Mouse (Mus musculus): ENCODE measurements around the gene Gla. TPM values are rescaled to one million over a fixed set of nuclear protein-coding genes. Genes with fewer than 3 reads are reported as not detected.

Gene Gla
- polyA plus RNA-seq, 1 experiment from 2014 or later: 3.2 TPM

DNA sequence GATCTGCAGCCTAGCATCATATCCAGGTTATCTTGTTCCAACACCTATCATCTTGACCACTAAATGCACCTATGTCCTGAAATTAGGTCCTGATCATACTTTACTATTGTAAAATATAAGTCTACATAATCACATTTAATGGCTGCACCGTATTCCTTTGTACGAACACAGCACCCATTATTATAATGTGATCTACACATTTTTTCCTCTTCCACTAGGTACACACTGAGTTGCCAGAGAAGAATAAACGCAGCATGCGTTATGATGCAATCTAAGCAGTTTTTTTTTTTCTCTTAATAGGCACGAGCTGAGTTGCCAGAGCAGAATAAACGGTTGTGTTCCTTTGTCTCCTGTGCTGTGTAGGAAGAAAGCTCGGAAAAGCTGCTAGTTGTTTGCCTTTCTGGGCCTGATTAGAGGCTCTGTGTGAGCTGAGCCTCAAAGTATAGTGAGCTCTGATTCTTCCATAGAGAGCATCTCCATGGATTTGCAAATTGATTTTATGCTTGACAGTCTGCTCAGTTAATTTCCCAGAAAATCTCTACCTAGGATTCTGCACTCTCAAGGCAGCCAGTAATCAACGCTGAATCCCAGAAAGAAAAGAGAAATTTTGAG lies 19.4 kb upstream of the Gla start:
- no peaks in the 10 kb centered on the region for H3K4me1 ChIP-seq
- H3K27ac ChIP-seq (replicated peaks): no peak overlapping the region
- no peak for ATAC-seq (ENCODE audit: extremely low read depth, insufficient number of reproducible peaks, low FRiP score, low TSS enrichment)
- H3K27me3 ChIP-seq (replicated peaks): no peaks in the 10 kb centered on the region
- WGBS: 59% methylated on average over 8 of the region's 8 CpGs
- H3K9me3 ChIP-seq: no peaks in the 10 kb centered on the region
- H3K9ac ChIP-seq: no peak overlapping the region
- H3K36me3 ChIP-seq: no peaks in the 10 kb centered on the region
- H3K4me2 ChIP-seq: no peak overlapping the region
- no peak overlapping the region for H3K4me3 ChIP-seq

DNA sequence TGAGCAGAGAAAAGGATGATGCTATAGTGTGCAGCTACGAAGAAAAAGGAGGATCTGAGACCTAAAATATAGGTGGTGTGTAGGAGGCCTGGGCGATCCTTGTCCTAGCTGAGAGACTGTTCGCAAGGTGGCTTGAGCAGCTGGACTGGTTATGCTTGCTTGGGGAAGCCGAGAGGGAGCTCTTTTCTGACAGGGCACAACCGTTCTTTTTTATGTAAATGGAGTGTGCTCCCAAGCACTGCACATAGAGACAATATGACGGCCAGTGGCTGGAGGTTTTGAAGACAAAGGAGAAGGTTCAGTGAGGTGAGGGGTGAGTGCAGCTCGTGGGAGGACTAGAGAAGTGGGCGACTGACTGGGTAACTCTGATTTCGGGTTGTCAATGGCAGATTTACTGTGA lies 18.8 kb upstream of the Gla start:
- no peak for ATAC-seq (ENCODE audit: extremely low read depth, insufficient number of reproducible peaks, low FRiP score, low TSS enrichment)
- Histone ChIP-seq H3K9me3 (no peaks in the 10 kb centered on the region), H3K27ac (replicated peaks) (no peak overlapping the region), H3K4me2 (no peak overlapping the region), H3K9ac (no peak overlapping the region), H3K4me1 (no peaks in the 10 kb centered on the region), H3K4me3 (no peak overlapping the region), H3K27me3 (replicated peaks) (no peaks in the 10 kb centered on the region), H3K36me3 (no peaks in the 10 kb centered on the region)
- 53% methylated on average over 9 of the region's 9 CpGs for WGBS

DNA sequence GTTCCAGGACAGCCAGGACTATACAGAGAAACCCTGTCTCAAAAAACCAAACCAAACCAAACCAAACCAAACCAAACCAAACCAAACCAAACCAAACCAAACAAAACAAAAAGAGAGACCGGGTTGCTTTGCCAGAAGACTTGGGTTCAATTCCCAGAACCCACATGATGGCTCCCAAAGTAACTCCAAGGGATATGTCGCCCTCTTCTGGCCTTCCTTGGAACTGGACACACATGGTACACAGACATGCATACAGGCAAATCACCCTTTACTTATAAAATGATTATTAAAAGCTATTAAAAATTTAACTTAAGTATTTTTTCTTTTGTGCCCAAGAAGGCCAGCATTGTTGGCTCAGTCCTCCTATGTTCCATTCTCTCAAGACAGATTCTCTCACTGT lies 13.4 kb upstream of the Gla start:
- Histone ChIP-seq H3K36me3 (no peaks in the 10 kb centered on the region), H3K4me2 (no peak overlapping the region), H3K27ac (replicated peaks) (no peak overlapping the region), H3K9me3 (no peaks in the 10 kb centered on the region), H3K9ac (no peak overlapping the region), H3K4me1 (0 out of 2 replicates have a peak, but pooled peaks cover 3% of the 10 kb centered on the region), H3K27me3 (replicated peaks) (no peaks in the 10 kb centered on the region), H3K4me3 (no peak overlapping the region)
- no peak for ATAC-seq (ENCODE audit: extremely low read depth, insufficient number of reproducible peaks, low FRiP score, low TSS enrichment)
- 56% methylated on average over 2 of the region's 2 CpGs for WGBS

DNA sequence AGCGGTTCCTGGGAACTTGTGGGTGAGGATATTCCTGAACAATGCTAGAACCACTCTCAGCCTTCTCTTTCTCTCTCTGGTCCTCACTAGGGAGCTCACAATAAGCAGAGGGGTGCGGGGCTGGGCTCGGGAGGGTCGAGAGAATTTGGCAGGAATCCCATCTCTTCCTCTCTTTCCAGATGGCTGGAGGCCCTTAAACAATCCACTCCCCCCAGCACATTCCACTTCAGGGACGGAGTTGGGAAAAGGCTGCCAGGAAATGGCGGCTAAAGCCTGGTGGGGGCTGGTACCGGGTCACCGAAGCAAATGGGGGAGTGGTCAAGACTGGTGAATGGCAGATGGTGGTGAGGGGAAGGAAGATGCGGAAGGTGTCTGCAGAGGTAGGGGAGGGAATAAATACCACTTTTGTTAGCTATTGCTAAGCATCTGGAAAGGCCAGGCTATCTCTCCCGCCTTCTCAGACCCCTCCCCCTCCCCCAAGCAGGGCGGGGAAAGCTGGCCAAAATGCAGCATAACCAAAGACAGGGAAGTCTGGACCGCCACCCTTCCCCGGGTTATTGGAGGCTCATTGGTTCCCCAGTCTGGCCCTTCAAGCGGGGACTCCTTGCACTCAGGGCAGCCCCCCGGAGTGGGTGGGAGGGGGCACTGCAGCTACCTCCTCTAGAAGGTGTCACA lies 11.5 kb upstream of the Gla start:
- peak overlapping the region; percentile 64 for H3K9ac ChIP-seq
- peaks cover 2% of the 10 kb centered on the region for H3K36me3 ChIP-seq
- peak overlapping the region; percentile 46 for H3K4me3 ChIP-seq
- 0 out of 2 replicates have a peak, but pooled peaks cover 3% of the 10 kb centered on the region for H3K4me1 ChIP-seq
- H3K27me3 ChIP-seq (replicated peaks): no peaks in the 10 kb centered on the region
- H3K9me3 ChIP-seq: no peaks in the 10 kb centered on the region
- ATAC-seq (ENCODE audit: extremely low read depth, insufficient number of reproducible peaks, low FRiP score, low TSS enrichment): peak; percentile 70
- peak overlapping the region; percentile 90 for H3K27ac ChIP-seq (replicated peaks)
- peak overlapping the region; percentile 64 for H3K4me2 ChIP-seq
- WGBS: 9% methylated on average over 15 of the region's 15 CpGs

GRCm38 (mm10) chrX:134610984-134611383 lies 10.1 kb upstream of the Gla start:
- WGBS: 68% methylated on average over 4 of the region's 4 CpGs
- Histone ChIP-seq H3K9me3 (no peaks in the 10 kb centered on the region), H3K4me1 (0 out of 2 replicates have a peak, but pooled peaks cover 3% of the 10 kb centered on the region), H3K4me2 (no peak overlapping the region), H3K27ac (replicated peaks) (no peak overlapping the region), H3K36me3 (peaks cover 6% of the 10 kb centered on the region), H3K4me3 (no peak overlapping the region), H3K9ac (no peak overlapping the region), H3K27me3 (replicated peaks) (no peaks in the 10 kb centered on the region)
- ATAC-seq (ENCODE audit: extremely low read depth, insufficient number of reproducible peaks, low FRiP score, low TSS enrichment): no peak

DNA sequence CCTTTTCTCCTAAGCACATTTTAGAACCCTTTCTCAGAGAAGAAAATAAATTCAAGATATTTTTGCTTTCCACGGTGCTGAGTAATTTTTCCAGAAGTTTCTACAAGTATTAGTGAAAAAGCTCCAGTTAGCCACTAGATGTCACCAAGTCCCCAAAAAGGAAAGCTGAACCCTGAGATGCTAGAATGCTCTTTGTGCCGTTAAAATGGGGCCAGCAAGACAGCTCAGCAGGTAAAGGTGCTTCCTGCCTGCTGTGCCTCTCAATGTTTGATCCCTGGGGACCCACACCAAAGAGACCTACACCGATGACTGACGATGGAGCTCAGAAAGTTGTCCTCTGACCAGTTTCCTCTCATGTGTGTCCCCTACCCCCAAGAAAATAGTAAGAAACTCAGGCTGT lies 8.5 kb upstream of the Gla start:
- WGBS: 42% methylated on average over 4 of the region's 4 CpGs

GRCm38 (mm10) chrX:134601380-134602120 lies 625 bp upstream of the Gla start:
- peak overlapping the region; percentile 90 for H3K27ac ChIP-seq (replicated peaks)
- 0 out of 2 replicates have a peak, but pooled peaks cover 2% of the 10 kb centered on the region for H3K36me3 ChIP-seq
- H3K4me3 ChIP-seq: peak overlapping the region; percentile 61
- no peaks in the 10 kb centered on the region for H3K9me3 ChIP-seq
- ATAC-seq (ENCODE audit: extremely low read depth, insufficient number of reproducible peaks, low FRiP score, low TSS enrichment): peak; percentile 73
- peak overlapping the region; percentile 84 for H3K9ac ChIP-seq
- 11% methylated on average over 41 of the region's 43 CpGs for WGBS
- peaks cover 11% of the 10 kb centered on the region for H3K4me1 ChIP-seq
- peak overlapping the region; percentile 70 for H3K4me2 ChIP-seq
- no peaks in the 10 kb centered on the region for H3K27me3 ChIP-seq (replicated peaks)

More for the DNA sequence above, 8.5 kb upstream of the Gla start:
- no peak overlapping the region for H3K4me2 ChIP-seq
- no peaks in the 10 kb centered on the region for H3K27me3 ChIP-seq (replicated peaks)
- peaks cover 6% of the 10 kb centered on the region for H3K36me3 ChIP-seq
- no peak for ATAC-seq (ENCODE audit: extremely low read depth, insufficient number of reproducible peaks, low FRiP score, low TSS enrichment)
- no peak overlapping the region for H3K9ac ChIP-seq
- no peaks in the 10 kb centered on the region for H3K9me3 ChIP-seq
- no peak overlapping the region for H3K27ac ChIP-seq (replicated peaks)
- 0 out of 2 replicates have a peak, but pooled peaks cover 3% of the 10 kb centered on the region for H3K4me1 ChIP-seq
- H3K4me3 ChIP-seq: no peak overlapping the region

DNA sequence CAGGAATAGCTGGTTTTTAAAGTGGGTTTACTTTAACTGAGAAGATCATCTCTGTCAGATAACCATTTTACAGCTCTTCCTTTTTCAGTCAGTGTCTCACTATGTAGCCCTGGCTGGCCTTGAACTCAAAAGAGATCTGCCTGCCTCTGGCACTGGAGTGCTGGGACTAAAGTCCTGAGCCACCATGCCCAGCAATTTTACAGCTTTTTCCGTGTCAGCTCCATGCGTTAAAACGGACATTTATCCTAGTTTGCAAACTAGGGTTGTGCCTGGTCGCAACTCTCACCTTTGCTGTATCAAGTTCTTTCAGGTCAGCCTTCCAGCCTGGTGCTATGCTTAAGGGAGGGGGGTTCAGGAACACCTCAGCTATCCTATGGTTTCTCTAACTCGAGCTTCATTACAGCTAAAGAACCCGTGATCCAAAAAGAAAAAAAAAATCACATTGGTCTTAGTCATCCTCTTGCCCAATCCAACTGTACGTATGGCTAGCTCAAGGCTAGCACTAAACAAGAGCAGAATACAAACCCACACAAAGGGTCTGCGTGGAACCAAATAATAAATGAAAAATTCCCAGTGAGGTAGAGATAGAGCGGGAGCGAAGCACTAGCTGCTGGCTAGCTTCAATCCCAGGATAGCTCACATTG lies 881 bp downstream of the Gla start:
- Histone ChIP-seq H3K9ac (peak overlapping the region; percentile 79), H3K36me3 (0 out of 2 replicates have a peak, but pooled peaks cover 2% of the 10 kb centered on the region), H3K27me3 (replicated peaks) (no peaks in the 10 kb centered on the region), H3K27ac (replicated peaks) (peak overlapping the region; percentile 75), H3K9me3 (no peaks in the 10 kb centered on the region), H3K4me2 (peak overlapping the region; percentile 71), H3K4me3 (peak overlapping the region; percentile 61), H3K4me1 (peaks cover 11% of the 10 kb centered on the region)
- no peak for ATAC-seq (ENCODE audit: extremely low read depth, insufficient number of reproducible peaks, low FRiP score, low TSS enrichment)
- 24% methylated on average over 10 of the region's 10 CpGs for WGBS

- ATAC-seq (ENCODE audit: extremely low read depth, insufficient number of reproducible peaks, low FRiP score, low TSS enrichment): no peak
- no peaks in the 10 kb centered on the region for H3K9me3 ChIP-seq
- WGBS: 53% methylated on average over 5 of the region's 5 CpGs
- no peak overlapping the region for H3K4me2 ChIP-seq
- H3K9ac ChIP-seq: no peak overlapping the region
- H3K27ac ChIP-seq (replicated peaks): no peak overlapping the region
- H3K27me3 ChIP-seq (replicated peaks): no peaks in the 10 kb centered on the region
- no peak overlapping the region for H3K4me3 ChIP-seq
- peaks cover 28% of the 10 kb centered on the region for H3K36me3 ChIP-seq
- peaks cover 7% of the 10 kb centered on the region for H3K4me1 ChIP-seq
Observed at GRCm38 (mm10) chrX:134589836-134590235, 11.1 kb downstream of the Gla start.

- no peak overlapping the region for H3K27ac ChIP-seq (replicated peaks)
- WGBS: 79% methylated on average over 3 of the region's 3 CpGs
- H3K4me3 ChIP-seq: no peak overlapping the region
- H3K9me3 ChIP-seq: no peaks in the 10 kb centered on the region
- H3K4me1 ChIP-seq: peaks cover 8% of the 10 kb centered on the region
- no peak overlapping the region for H3K4me2 ChIP-seq
- peaks cover 28% of the 10 kb centered on the region for H3K36me3 ChIP-seq
- ATAC-seq (ENCODE audit: extremely low read depth, insufficient number of reproducible peaks, low FRiP score, low TSS enrichment): no peak
- no peak overlapping the region for H3K9ac ChIP-seq
- no peaks in the 10 kb centered on the region for H3K27me3 ChIP-seq (replicated peaks)
Observed at GRCm38 (mm10) chrX:134588997-134589396, 11.9 kb downstream of the Gla start.

- Histone ChIP-seq H3K27me3 (replicated peaks) (no peaks in the 10 kb centered on the region), H3K4me1 (peaks cover 8% of the 10 kb centered on the region), H3K9ac (no peak overlapping the region), H3K36me3 (peaks cover 28% of the 10 kb centered on the region), H3K4me2 (no peak overlapping the region), H3K27ac (replicated peaks) (no peak overlapping the region), H3K4me3 (no peak overlapping the region), H3K9me3 (no peaks in the 10 kb centered on the region)
- no peak for ATAC-seq (ENCODE audit: extremely low read depth, insufficient number of reproducible peaks, low FRiP score, low TSS enrichment)
- WGBS: 76% methylated on average over 4 of the region's 4 CpGs
Observed at GRCm38 (mm10) chrX:134588261-134588660, 12.7 kb downstream of the Gla start.

Data from heart, embryonic 13.5 days (tissue).